Mouse (Mus musculus): ENCODE results near the gene Dlg2. TPM values are rescaled to one million over a fixed set of nuclear protein-coding genes. Genes with fewer than 3 reads are reported as not detected.
A peak's percentile ranks its signal among the peaks of the same experiment; 100 is the strongest.

Dlg2 gene
- polyA plus RNA-seq, 1 experiment, result 141 TPM

DNA sequence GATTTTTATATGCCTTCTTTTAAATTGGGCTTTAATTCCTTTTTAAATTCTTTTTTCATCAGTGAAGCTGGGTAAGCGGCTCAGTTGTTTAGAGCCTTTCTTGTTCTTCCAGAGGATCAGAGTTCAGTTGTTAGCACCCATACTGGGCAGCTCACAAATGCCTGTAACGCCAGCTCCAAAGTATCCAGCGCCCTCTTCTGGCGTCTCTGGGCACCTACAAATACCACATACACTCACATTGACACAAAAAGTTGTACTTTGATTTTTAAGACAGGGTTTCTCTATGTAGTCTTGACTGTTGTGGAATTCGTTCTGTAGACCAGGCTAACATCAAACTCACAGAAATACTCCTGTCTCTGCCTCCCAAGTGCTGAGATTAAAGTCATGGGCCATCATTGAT lies 1932.0 kb downstream of the Dlg2 start:
- DNase-seq (ENCODE audit: extremely low spot score in 1 of 2, low spot score in 1 of 2), result no peak

DNA sequence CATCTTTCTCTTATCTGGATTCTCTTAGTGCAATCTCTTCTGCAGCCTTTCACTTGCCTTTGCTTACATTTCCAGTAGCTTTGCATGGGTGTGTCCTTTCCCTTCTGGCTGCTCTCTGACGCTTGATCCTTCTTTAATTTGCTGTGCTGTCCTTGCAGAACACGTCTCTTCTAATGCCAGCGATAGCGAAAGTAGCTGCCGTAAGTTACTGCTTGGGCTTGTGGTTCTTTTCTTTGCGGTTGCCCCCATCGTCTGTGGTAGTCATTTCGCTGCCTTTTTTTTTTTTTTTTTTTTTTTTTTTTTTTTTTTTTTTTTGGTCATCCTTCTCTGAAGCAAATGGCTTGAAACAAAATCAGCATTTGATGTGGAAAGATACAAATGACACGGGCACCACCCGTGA lies 1944.0 kb downstream of the Dlg2 start:
- DNase-seq (ENCODE audit: extremely low spot score in 1 of 2, low spot score in 1 of 2), result no peak

DNA sequence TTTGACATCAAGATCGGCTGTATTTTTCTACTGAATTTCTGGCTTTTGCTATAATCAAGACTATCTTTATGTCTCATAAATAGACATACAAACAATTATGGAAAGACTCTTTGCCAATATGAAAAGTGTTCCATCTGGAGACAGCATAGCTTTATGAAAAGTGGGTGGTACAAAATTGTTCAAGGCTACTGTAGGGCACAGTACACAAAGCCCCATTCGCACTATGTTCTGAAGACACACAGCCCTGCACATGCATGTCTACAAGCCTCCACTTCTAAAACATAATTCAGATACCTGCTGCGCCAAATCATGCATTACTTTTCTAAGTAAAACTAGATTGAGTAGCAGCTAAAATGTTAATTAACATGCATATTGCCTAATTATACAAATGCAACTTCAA lies 1946.5 kb downstream of the Dlg2 start:
- no peak for DNase-seq (ENCODE audit: extremely low spot score in 1 of 2, low spot score in 1 of 2)

DNA sequence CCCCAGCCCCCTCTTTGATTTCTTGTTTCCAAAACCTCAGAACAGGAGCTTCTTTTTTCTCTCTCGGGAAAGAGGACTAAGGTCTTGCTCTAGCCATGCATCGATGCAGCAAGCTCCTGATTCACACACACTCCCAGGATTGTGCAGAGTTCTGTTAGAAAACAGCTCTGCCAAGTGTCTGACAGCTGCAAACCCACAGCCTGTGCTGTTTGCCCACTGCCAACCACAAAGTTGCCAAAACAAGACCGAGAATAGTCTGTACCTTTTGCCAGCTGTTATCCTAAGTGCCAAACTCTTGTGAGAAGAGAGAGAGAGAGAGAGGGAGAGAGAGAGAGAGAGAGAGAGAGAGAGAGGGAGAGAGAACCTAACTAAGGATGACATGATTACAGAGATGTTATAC lies 1948.2 kb downstream of the Dlg2 start:
- no peak for DNase-seq (ENCODE audit: extremely low spot score in 1 of 2, low spot score in 1 of 2)

GRCm38 (mm10) chr7:92427280-92427679 lies 1950.8 kb downstream of the Dlg2 start:
- no peak for DNase-seq (ENCODE audit: extremely low spot score in 1 of 2, low spot score in 1 of 2)

- no peak for DNase-seq (ENCODE audit: extremely low spot score in 1 of 2, low spot score in 1 of 2)
These were observed 1952.2 kb downstream of the Dlg2 start for GRCm38 (mm10) chr7:92428629-92429028.

DNA sequence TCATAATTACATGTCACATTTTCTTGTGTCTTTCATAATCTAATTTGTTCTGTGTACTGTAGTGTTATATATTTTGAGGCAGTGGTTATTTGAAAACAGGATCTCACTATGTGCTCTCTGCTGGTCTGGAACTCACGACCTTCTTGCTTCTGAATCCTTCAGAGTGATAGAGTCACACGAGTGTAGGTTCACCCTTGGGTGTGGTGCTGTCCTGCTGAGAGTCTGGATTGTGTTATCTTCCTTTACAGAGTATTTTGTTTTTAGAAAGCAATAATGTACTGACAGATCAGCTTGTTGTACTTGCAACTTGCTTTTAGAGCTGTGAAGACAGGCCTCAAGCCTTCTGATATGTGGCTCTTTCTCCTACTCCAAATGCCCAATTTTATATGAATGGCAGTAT lies 1953.8 kb downstream of the Dlg2 start:
- DNase-seq (ENCODE audit: extremely low spot score in 1 of 2, low spot score in 1 of 2), result no peak

DNA sequence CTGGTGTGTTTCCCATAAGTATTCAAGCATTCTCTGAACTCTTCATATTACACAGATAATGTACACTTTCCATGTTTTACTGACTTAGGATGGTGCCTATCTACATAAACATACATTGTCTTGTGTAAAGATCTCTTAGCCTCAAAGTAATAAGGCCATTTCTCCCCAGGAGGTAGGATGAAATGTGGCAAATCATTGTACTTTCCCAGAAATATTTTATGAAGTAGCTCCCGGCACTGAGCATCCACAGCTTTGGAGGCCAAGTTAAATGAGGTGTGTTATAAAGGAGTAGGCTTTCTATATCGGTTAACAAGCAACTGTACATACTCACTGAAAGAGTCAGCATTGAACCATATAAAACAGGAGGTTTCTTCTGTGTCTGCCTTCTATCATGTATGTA lies 1960.7 kb downstream of the Dlg2 start:
- DNase-seq (ENCODE audit: extremely low spot score in 1 of 2, low spot score in 1 of 2), result no peak

- no peak for DNase-seq (ENCODE audit: extremely low spot score in 1 of 2, low spot score in 1 of 2)
These were observed 1963.3 kb downstream of the Dlg2 start for GRCm38 (mm10) chr7:92439503-92440487.

DNA sequence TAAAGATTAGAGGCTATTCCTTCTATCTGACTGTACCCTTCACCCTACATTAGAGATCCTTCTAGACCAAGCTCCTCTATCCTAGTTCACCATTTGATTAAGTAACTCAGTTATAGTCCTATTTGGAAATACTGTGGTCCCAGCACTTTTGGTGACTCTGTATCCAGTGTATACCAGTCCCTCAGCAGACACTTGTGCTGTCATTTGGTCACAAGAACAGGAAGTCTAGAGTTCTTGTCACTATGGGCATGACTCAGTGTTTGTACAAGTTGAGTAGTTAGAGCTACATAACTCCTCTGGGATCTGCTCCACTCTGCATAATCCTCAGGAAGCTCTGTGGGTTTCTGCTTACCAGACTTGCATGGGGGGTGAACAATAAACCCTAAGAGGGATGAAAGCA lies 1965.1 kb downstream of the Dlg2 start:
- DNase-seq (ENCODE audit: extremely low spot score in 1 of 2, low spot score in 1 of 2), result no peak

- no peak for DNase-seq (ENCODE audit: extremely low spot score in 1 of 2, low spot score in 1 of 2)
These were observed 1965.6 kb downstream of the Dlg2 start for GRCm38 (mm10) chr7:92442082-92442481.

DNA sequence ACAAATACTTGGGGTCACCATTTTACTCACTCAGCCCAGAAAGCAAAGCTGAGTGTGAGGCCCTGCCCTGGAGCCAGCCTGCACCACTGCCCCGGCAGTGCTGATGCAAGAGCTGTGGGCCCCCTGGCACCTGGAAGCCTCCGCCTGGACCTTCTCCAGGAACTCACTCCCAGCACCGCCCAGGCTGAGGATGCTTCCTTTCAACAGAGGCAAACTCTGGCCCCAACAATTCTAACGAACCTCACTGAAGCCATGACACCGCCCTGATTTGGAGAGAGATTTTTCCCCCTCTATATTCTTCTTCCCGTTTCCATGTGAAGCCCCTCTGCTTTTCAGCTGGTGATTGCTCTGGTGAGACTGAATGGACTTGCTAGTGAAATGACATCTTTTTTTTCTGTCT lies 1971.5 kb downstream of the Dlg2 start:
- DNase-seq (ENCODE audit: extremely low spot score in 1 of 2, low spot score in 1 of 2), result no peak

- no peak for DNase-seq (ENCODE audit: extremely low spot score in 1 of 2, low spot score in 1 of 2)
These were observed 1972.5 kb downstream of the Dlg2 start for GRCm38 (mm10) chr7:92448782-92449575.

DNA sequence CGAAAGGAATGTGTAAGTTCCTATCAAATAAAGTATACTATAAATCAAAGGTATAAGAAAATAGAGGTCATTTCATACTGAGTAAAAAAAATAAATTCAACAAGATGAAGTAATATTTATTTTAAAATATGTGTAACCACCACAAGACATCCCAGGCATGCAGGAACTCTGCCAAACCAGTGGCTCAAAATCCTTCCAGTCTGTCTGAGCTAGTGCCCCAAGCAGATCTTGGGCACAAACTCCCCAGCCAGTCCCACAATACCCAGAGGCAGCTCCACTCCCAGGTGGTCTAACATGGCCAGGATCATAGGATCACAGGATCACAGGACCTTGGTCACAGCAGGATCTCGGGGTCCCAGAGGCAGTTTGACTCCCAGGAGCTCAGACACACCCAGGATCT lies 1977.7 kb downstream of the Dlg2 start:
- no peak for DNase-seq (ENCODE audit: extremely low spot score in 1 of 2, low spot score in 1 of 2)

DNA sequence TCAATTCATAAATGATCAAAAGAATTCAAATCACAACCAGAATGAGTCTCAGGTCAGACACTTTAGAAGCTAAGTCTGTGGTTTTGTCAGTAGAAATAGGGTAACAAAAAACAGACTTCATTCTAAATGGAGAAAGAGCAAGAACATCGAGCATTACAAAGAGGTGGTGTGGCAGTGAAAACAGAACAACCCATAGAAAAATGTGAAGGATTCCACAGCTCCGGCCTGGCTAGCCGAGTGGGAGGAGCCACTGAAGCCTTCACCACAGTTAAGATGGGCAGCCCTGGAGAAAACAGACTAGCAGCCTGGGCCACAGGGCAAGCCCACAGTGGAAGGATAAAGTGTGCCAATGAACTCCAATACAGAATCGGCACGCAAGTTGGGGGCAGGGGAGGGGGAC lies 1979.5 kb downstream of the Dlg2 start:
- DNase-seq (ENCODE audit: extremely low spot score in 1 of 2, low spot score in 1 of 2), result no peak

DNA sequence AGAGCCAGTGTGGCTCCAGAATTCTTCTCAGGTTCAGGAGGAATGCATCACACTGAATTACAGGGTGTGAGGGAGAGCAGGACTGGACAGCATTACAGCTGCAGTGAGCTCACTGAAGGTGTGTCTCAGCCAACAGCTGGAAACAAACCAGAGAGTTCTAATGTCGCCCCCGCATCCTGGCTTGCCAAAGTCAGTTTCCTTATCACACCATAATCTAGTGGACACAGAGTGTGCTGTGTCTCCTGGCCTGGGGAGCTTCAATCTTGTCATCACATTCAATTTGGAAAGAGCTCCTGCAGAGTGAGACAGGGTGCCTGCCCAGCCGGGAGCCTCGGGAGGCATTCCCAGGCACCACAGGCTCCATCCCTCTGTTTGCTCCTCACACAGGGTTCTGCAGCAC lies 1981.3 kb downstream of the Dlg2 start:
- DNase-seq (ENCODE audit: extremely low spot score in 1 of 2, low spot score in 1 of 2), result no peak

- no peak for DNase-seq (ENCODE audit: extremely low spot score in 1 of 2, low spot score in 1 of 2)
These were observed 1981.8 kb downstream of the Dlg2 start for GRCm38 (mm10) chr7:92458308-92458707.

GRCm38 (mm10) chr7:92460578-92460977 lies 1984.1 kb downstream of the Dlg2 start:
- DNase-seq (ENCODE audit: extremely low spot score in 1 of 2, low spot score in 1 of 2), result peak in 1 of 2 experiments; percentile 53

DNA sequence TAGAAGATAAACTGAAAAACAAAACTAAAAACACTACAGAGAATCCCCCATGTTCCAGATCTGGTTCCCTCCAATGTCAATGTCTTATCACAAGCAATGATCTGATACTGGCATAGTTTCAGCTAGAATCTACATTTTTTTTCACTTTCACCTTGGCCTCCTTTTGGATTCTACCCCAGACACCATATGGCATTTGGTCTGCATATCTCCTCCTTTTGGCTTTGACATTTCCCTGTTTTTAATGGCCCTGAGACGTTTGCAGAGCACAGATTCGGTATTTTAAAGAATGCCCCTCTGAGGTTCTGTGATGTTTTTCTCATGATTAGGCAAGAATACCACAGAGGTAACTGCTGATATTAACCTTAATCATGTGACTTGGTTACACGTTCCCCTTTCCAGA lies 1984.8 kb downstream of the Dlg2 start:
- no peak for DNase-seq (ENCODE audit: extremely low spot score in 1 of 2, low spot score in 1 of 2)

DNA sequence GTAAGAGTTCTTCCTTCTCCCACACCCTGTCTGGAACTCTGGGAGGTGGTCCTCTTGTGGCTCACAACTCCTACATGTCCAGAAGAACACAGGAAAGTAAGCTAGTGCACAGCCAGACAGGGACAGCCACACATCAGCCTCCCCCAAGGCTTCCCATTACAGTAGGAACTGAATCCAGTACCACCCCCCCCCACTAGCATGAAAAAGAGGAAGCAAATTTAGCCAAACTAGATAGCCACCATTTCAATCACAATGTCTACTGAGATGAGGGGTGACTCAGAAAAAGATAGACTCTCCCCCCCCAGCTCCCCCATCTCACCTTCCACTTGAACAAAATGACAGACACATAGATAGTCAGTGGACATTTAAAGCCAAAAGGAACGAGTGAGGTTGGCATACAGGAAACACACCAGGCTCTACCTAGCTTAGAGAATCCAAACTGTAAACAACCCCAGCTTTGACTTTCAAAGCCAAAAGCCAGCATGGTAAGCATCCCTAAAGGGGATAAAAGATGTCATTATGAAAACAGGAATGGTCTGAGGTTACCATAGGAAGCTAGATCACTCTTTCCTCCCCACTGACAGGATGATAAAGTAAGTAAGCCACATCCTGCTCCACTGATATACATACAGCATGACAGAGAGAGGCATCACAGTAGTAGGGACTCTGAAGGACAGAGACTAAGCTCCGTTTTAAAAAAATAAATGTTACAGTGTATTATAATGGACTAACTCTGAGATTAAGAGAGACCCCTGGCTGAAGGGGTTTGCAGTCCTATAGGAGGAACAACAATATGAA lies 1986.8 kb downstream of the Dlg2 start:
- DNase-seq (ENCODE audit: extremely low spot score in 1 of 2, low spot score in 1 of 2), result no peak

DNA sequence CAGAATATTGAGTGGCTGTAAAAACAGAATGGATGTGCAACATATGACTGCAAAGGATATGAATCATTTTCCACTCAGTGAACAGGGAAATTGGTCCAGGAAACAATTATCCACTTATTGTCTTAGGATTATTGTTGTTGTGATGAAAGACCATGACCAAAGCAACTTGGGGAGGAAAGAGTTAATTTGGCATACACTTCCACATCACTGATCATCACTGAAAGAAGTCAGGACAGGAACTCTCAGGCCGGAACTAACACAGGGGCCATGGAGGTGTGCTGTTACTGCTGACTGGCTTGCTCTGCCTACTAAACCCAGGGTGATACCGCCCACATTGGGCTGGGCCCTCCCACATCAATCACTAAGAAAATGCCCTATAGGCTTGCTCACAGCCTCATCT lies 1987.8 kb downstream of the Dlg2 start:
- no peak for DNase-seq (ENCODE audit: extremely low spot score in 1 of 2, low spot score in 1 of 2)

Measured in frontal cortex, adult 2 months (tissue).